Mouse (Mus musculus) effector memory CD4-positive, alpha-beta T cell, adult 5 months (primary cell): ENCODE results near the gene Vstm2a. TPM values are rescaled to one million over a fixed set of nuclear protein-coding genes. Genes with fewer than 3 reads are reported as not detected.

Experiments used
- polyA plus RNA-seq: library from polyadenylated mRNA; unstranded; fragments of 100-300 nt; shearing (Covaris generic); gene quantifications from one replicate; pipeline ENCODE4 v1.2.1, GENCODE M21; 2017

Gene Vstm2a
- polyA plus RNA-seq = 0.41 TPM

DNA sequence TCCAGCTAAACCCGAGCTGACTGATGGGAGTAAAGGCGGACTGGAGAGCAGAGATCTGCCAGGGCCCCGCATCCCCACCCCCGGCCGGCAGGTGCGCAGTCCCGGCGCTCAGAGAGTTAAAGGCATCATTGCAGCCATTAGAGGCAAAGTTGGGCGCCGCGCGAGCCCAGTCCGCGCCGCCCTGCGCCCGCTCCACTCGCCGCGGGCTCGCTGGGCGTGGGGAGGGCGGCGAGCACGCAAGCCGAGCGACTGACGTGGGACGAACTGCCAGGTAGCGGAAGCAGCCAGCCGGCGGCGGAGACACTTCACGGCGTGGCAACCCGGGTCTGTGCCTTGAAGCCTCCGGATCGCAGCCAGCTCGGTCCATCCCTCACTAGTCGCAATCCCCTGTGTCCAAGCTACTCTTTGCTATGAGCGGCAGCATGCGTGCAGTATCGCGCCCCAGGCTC lies at the start of gene Vstm2a:
Vstm2a (plus strand) TSS at position 252 of the 449 bp plus-strand sequence.

